Mouse (Mus musculus) forebrain, embryonic 10.5 days (tissue): ENCODE data around the gene Slc6a4. TPM values are rescaled to one million over a fixed set of nuclear protein-coding genes. Genes with fewer than 3 reads are reported as not detected.

Experiments used
- DNase-seq: peaks from one replicate; pipeline ENCODE4 v3.0.0-alpha.2; 2017; ENCODE audit warnings: low spot score; ENCODE audit errors: extremely low spot score
- H3K27ac ChIP-seq: fragments of 300-500 bp; sonication (generic); 2 replicates; pipeline ENCODE4 v1.5.1; 2016; ENCODE audit warnings: mild to moderate bottlenecking
- H3K27me3 ChIP-seq: fragments of 300-500 bp; sonication (generic); 2 replicates; pipeline ENCODE4 v1.6.1; 2016; ENCODE audit warnings: mild to moderate bottlenecking; ENCODE audit not compliant: poor library complexity, severe bottlenecking
- H3K36me3 ChIP-seq: fragments of 300-500 bp; sonication (generic); replicated peaks from 2 replicates; pipeline ENCODE4 v1.6.1; 2016; ENCODE audit warnings: mild to moderate bottlenecking, moderate library complexity
- H3K4me1 ChIP-seq: fragments of 300-500 bp; sonication (generic); 2 replicates; pipeline ENCODE4 v1.6.1; 2016
- H3K4me3 ChIP-seq: fragments of 300-500 bp; sonication (generic); 2 replicates; pipeline ENCODE4 v1.5.1; 2016; ENCODE audit warnings: mild to moderate bottlenecking, moderate library complexity
- H3K9me3 ChIP-seq: fragments of 300-500 bp; sonication (generic); 2 replicates; pipeline ENCODE4 v1.6.1; 2016; ENCODE audit warnings: mild to moderate bottlenecking, moderate library complexity
- WGBS: fragments of 180-500 bp; shearing (Covaris S2); methylation state at CpG from one replicate; pipeline ENCODE4 v1.1.7; 2016; 5-methylcytosine and 5-hydroxymethylcytosine counted together
- polyA plus RNA-seq: library from polyadenylated mRNA; unstranded; fragments of >200 nt; fragmentation: Nextera tagmentation; extraction: Ambion mirVana; gene quantifications from 2 replicates; pipeline ENCODE4 v1.2.1, GENCODE M21; 2016

The Slc6a4 gene
- polyA plus RNA-seq, result 0.43 and 0.54 TPM in 2 replicates

GRCm38 (mm10) chr11:76997916-76998704 lies at the start of gene Slc6a4:
Slc6a4 (plus strand) TSS chr11:76998603.
- Histone ChIP-seq H3K4me1 (peaks cover 36% of the 10 kb centered on the region), H3K36me3 (no peaks in the 10 kb centered on the region), H3K9me3 (no peaks in the 10 kb centered on the region), H3K27ac (0 out of 2 replicates have a peak within 1 kb of the TSS, but pooled peaks have one; percentile 9), H3K4me3 (peak within 1 kb of the TSS; percentile 56), H3K27me3 (peaks cover 80% of the 10 kb centered on the region)
- under 1% methylated on average over 52 of the region's 52 CpGs for WGBS
- DNase-seq, result peak; percentile 49

GRCm38 (mm10) chr11:76953536-76953935 lies 44.9 kb upstream of the Slc6a4 start:
- Histone ChIP-seq H3K27ac (no peak overlapping the region), H3K36me3 (peaks cover 95% of the 10 kb centered on the region), H3K27me3 (no peaks in the 10 kb centered on the region), H3K9me3 (no peaks in the 10 kb centered on the region), H3K4me3 (no peak overlapping the region), H3K4me1 (no peaks in the 10 kb centered on the region)
- no peak for DNase-seq
- 91% methylated on average over 2 of the region's 2 CpGs for WGBS

- H3K36me3 ChIP-seq, result peaks cover 97% of the 10 kb centered on the region
Observed at GRCm38 (mm10) chr11:76965703-76966102, 32.7 kb upstream of the Slc6a4 start.

GRCm38 (mm10) chr11:76970328-76970727 lies 28.1 kb upstream of the Slc6a4 start:
- no peak for DNase-seq
- WGBS, result 96% methylated on average over 2 of the region's 2 CpGs
- H3K27me3 ChIP-seq, result no peaks in the 10 kb centered on the region
- peaks cover 97% of the 10 kb centered on the region for H3K36me3 ChIP-seq
- no peaks in the 10 kb centered on the region for H3K9me3 ChIP-seq
- no peaks in the 10 kb centered on the region for H3K4me1 ChIP-seq
- H3K4me3 ChIP-seq, result no peak overlapping the region
- H3K27ac ChIP-seq, result no peak overlapping the region

More at GRCm38 (mm10) chr11:76965703-76966102, 32.7 kb upstream of the Slc6a4 start:
- no peaks in the 10 kb centered on the region for H3K27me3 ChIP-seq
- DNase-seq, result no peak
- 100% methylated on average over 3 of the region's 3 CpGs for WGBS
- no peak overlapping the region for H3K27ac ChIP-seq
- H3K9me3 ChIP-seq, result no peaks in the 10 kb centered on the region
- no peak overlapping the region for H3K4me3 ChIP-seq
- H3K4me1 ChIP-seq, result no peaks in the 10 kb centered on the region

GRCm38 (mm10) chr11:76974680-76975319 lies 23.6 kb upstream of the Slc6a4 start:
- no peaks in the 10 kb centered on the region for H3K9me3 ChIP-seq
- no peak for DNase-seq
- H3K36me3 ChIP-seq, result peaks cover 95% of the 10 kb centered on the region
- H3K27me3 ChIP-seq, result no peaks in the 10 kb centered on the region
- H3K4me1 ChIP-seq, result no peaks in the 10 kb centered on the region
- H3K27ac ChIP-seq, result no peak overlapping the region
- 93% methylated on average over 7 of the region's 7 CpGs for WGBS
- no peak overlapping the region for H3K4me3 ChIP-seq

GRCm38 (mm10) chr11:76981570-76982141 lies 16.7 kb upstream of the Slc6a4 start:
- Histone ChIP-seq H3K4me3 (no peak overlapping the region), H3K4me1 (no peaks in the 10 kb centered on the region), H3K36me3 (peaks cover 89% of the 10 kb centered on the region), H3K27ac (no peak overlapping the region), H3K27me3 (no peaks in the 10 kb centered on the region), H3K9me3 (no peaks in the 10 kb centered on the region)
- no peak for DNase-seq
- 88% methylated on average over 5 of the region's 5 CpGs for WGBS

- no peak overlapping the region for H3K27ac ChIP-seq
- no peak for DNase-seq
- no peaks in the 10 kb centered on the region for H3K4me1 ChIP-seq
- no peak overlapping the region for H3K4me3 ChIP-seq
- H3K27me3 ChIP-seq, result no peaks in the 10 kb centered on the region
- 88% methylated on average over 4 of the region's 4 CpGs for WGBS
- no peaks in the 10 kb centered on the region for H3K9me3 ChIP-seq
- H3K36me3 ChIP-seq, result peaks cover 93% of the 10 kb centered on the region
Observed at GRCm38 (mm10) chr11:76982415-76982814, 16.0 kb upstream of the Slc6a4 start.

- Histone ChIP-seq H3K4me3 (no peak overlapping the region), H3K27me3 (no peaks in the 10 kb centered on the region), H3K27ac (no peak overlapping the region), H3K4me1 (no peaks in the 10 kb centered on the region), H3K9me3 (no peaks in the 10 kb centered on the region), H3K36me3 (peaks cover 93% of the 10 kb centered on the region)
- no peak for DNase-seq
- 96% methylated on average over 5 of the region's 5 CpGs for WGBS
Observed at GRCm38 (mm10) chr11:76983641-76984040, 14.8 kb upstream of the Slc6a4 start.

GRCm38 (mm10) chr11:76984173-76984572 lies 14.2 kb upstream of the Slc6a4 start:
- H3K36me3 ChIP-seq, result peaks cover 93% of the 10 kb centered on the region
- H3K9me3 ChIP-seq, result no peaks in the 10 kb centered on the region
- H3K27me3 ChIP-seq, result no peaks in the 10 kb centered on the region
- H3K27ac ChIP-seq, result no peak overlapping the region
- H3K4me3 ChIP-seq, result no peak overlapping the region
- H3K4me1 ChIP-seq, result no peaks in the 10 kb centered on the region
- no peak for DNase-seq

GRCm38 (mm10) chr11:76990839-76991238 lies 7.6 kb upstream of the Slc6a4 start:
- Histone ChIP-seq H3K36me3 (peaks cover 38% of the 10 kb centered on the region), H3K27ac (no peak overlapping the region), H3K27me3 (peaks cover 7% of the 10 kb centered on the region), H3K4me1 (peaks cover 4% of the 10 kb centered on the region; the same call in 1 of the 2 replicates), H3K4me3 (no peak overlapping the region), H3K9me3 (no peaks in the 10 kb centered on the region)
- WGBS, result 85% methylated on average over 5 of the region's 5 CpGs
- no peak for DNase-seq

GRCm38 (mm10) chr11:76992886-76993285 lies 5.5 kb upstream of the Slc6a4 start:
- Histone ChIP-seq H3K4me3 (no peak overlapping the region), H3K36me3 (peaks cover 18% of the 10 kb centered on the region), H3K9me3 (no peaks in the 10 kb centered on the region), H3K27me3 (peaks cover 27% of the 10 kb centered on the region), H3K4me1 (peaks cover 23% of the 10 kb centered on the region), H3K27ac (no peak overlapping the region)
- DNase-seq, result no peak
- WGBS, result 53% methylated on average over 4 of the region's 4 CpGs

- Histone ChIP-seq H3K36me3 (no peaks in the 10 kb centered on the region), H3K27me3 (peaks cover 60% of the 10 kb centered on the region), H3K4me3 (no peak overlapping the region), H3K27ac (no peak overlapping the region), H3K9me3 (no peaks in the 10 kb centered on the region), H3K4me1 (peaks cover 39% of the 10 kb centered on the region)
- 73% methylated on average over 20 of the region's 20 CpGs for WGBS
- DNase-seq, result no peak
Observed at GRCm38 (mm10) chr11:76995966-76996672, 2.3 kb upstream of the Slc6a4 start.
